Comparison of ENCODE assay signal across 15 mouse cellular contexts in the genomic region with DNA sequence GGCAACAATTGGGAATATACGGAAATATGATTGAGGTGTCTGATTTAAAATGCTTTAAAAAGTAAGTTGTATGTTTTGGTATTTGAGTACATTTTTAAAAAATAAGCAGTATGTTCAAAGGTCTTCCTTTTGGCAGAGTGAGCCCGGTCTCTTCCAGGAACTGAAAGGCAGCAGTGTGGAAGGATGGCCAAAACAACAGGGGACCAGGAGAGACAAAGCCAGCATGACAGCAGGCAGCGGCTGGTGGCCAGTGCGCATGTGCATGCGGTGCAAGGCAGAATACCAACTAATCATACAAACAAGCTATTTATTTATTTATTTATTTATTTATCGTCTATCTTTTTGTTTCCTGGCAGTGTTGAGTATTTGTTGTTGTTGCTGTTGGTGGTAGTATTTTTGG. TPM values are rescaled to one million over a fixed set of nuclear protein-coding genes. Genes with fewer than 3 reads are reported as not detected.
DNase-seq lines count a peak whose midpoint lies in the region; TF ChIP-seq lines count a peak whose summit lies in the region.
"Had no signal": no experiment of that assay in that cellular context is flagged by ENCODE, and none has a peak within 500 bp of the region (broad histone marks: within the 10 kb centered on the region; RNA-seq: fewer than 3 reads in every experiment).

No protein-coding gene starts in this region.

- intact Hi-C loops in gastrocnemius, adult 2 months (cut with DNase I), result no loop called here

- H3K27ac ChIP-seq in gastrocnemius, adult 2 months, result no peak overlapping the region
- H3K27ac ChIP-seq: embryonic facial prominence, embryonic 15.5 days; forebrain, embryonic 15.5 days; stomach, postnatal 0 days had no signal

- DNase-seq in gastrocnemius, postnatal 10 days, result peak; percentile 29
- DNase-seq in gastrocnemius, adult 2 months, result no peak
- DNase-seq in kidney, postnatal 4 days, result peak; percentile 55 to 68
- no peak for DNase-seq in kidney, adult 8-10 months
- DNase-seq in testis, postnatal 10 days (ENCODE audit: low spot score), result peak; percentile 50
- DNase-seq in testis, postnatal 14 days (ENCODE audit: low spot score), result no peak
- DNase-seq in adrenal gland, adult 2 months, result no peak
- no peak for DNase-seq in right cerebral cortex, adult 18-20 months
- DNase-seq: adrenal gland, postnatal 25 days; gastrocnemius, postnatal 36 days; kidney, adult 18-20 months; layer of hippocampus, adult 9-11 months had no signal

- TF ChIP-seq CTCF in gastrocnemius, adult 2 months (IDR thresholded peaks at IDR 0.05), result no peak

- H3K4me3 ChIP-seq in gastrocnemius, adult 2 months, result no peak overlapping the region
- H3K4me3 ChIP-seq: embryonic facial prominence, embryonic 15.5 days; forebrain, embryonic 15.5 days had no signal

RNA-seq across cellular contexts. Expression of gene Krr1, which starts 59.9 kb away (rescaled TPM):
- 10 to 100 TPM; 25.0 to 25.4 TPM for total RNA-seq in gastrocnemius, postnatal 10 days (2021)
- total RNA-seq in gastrocnemius, adult 2 months (2021), result 10 to 100 TPM; 27.4 to 29.5 TPM
- 10 to 100 TPM; 34.1 to 38.6 TPM for total RNA-seq in adrenal gland, adult 2 months (2021)
- 1.0 and 2.0 TPM in 2 replicates for polyA plus RNA-seq in adrenal gland, adult 2 months (2012; rRNA removed)

Comparison
In these comparisons a context has a peak if more than half of its experiments do, and no peak if none do; other contexts are left out.
1. DNase-seq: peak in gastrocnemius, postnatal 10 days (single experiment), kidney, postnatal 4 days (2 of 2) and testis, postnatal 10 days (single experiment); none in gastrocnemius, adult 2 months (single experiment), kidney, adult 8-10 months (0 of 2), testis, postnatal 14 days (single experiment), adrenal gland, adult 2 months (single experiment) and right cerebral cortex, adult 18-20 months (single experiment).